8 mouse cellular contexts compared by ENCODE assay signal in genomic region chr15:79927637-79928122, GRCm38 (mm10). TPM values are rescaled to one million over a fixed set of nuclear protein-coding genes. Genes with fewer than 3 reads are reported as not detected.
DNase-seq lines count a peak whose midpoint lies in the region; ATAC-seq and TF ChIP-seq lines count a peak whose summit lies in the region.

No protein-coding gene starts in this region.

- H3K36me3 ChIP-seq in hindbrain, embryonic 10.5 days = no peaks in the 10 kb centered on the region
- no peaks in the 10 kb centered on the region for H3K36me3 ChIP-seq in lung, embryonic 16.5 days (ENCODE audit: control insufficient read depth, insufficient read depth, low read length)
- no peaks in the 10 kb centered on the region for H3K36me3 ChIP-seq in thymus, adult 2 months (ENCODE audit: control insufficient read depth, insufficient read depth, low read length)

- no peak for TF ChIP-seq CTCF in thymus, adult 2 months (IDR thresholded peaks at IDR 0.05; ENCODE audit: borderline replicate concordance, control insufficient read depth, extremely low read depth, insufficient read depth, low read length, poor library complexity)

- peak overlapping the region; percentile 70 for H3K4me3 ChIP-seq in hindbrain, embryonic 10.5 days
- H3K4me3 ChIP-seq in lung, embryonic 16.5 days (ENCODE audit: low read length) = peak overlapping the region; percentile 69
- H3K4me3 ChIP-seq in thymus, adult 2 months (ENCODE audit: control insufficient read depth, insufficient read depth, low read length) = peak overlapping the region; percentile 57

- peak; percentile 77 for ATAC-seq in frontal cortex, adult (ENCODE audit: low TSS enrichment)
- peak; percentile 87 for ATAC-seq in lung, embryonic 16.5 days (ENCODE audit: low read depth)

- WGBS in hindbrain, embryonic 10.5 days = under 1% methylated on average over 29 of the region's 29 CpGs
- WGBS in lung, embryonic 16.5 days = under 1% methylated on average over 29 of the region's 29 CpGs
- WGBS in thymus, adult 2 months = 1% methylated on average over 29 of the region's 29 CpGs

- H3K27ac ChIP-seq in hindbrain, embryonic 10.5 days = peak overlapping the region; percentile 81
- H3K27ac ChIP-seq in lung, embryonic 16.5 days (ENCODE audit: low read length) = peak overlapping the region; percentile 50; the same call in 1 of the 2 replicates
- H3K27ac ChIP-seq in thymus, adult 2 months (ENCODE audit: control insufficient read depth, insufficient read depth, low read length) = peak overlapping the region; percentile 92

- H3K4me2 ChIP-seq in lung, embryonic 16.5 days (ENCODE audit: low read depth, low read length) = peak overlapping the region; percentile 86

- H3K9ac ChIP-seq in lung, embryonic 16.5 days (ENCODE audit: low read length) = peak overlapping the region; percentile 78

- no peaks in the 10 kb centered on the region for H3K9me3 ChIP-seq in hindbrain, embryonic 10.5 days
- H3K9me3 ChIP-seq in lung, embryonic 16.5 days (ENCODE audit: control insufficient read depth, low read length) = no peaks in the 10 kb centered on the region

- peaks cover 45% of the 10 kb centered on the region for H3K27me3 ChIP-seq in hindbrain, embryonic 10.5 days (ENCODE audit: insufficient read depth, poor library complexity, severe bottlenecking)
- peaks cover 3% of the 10 kb centered on the region; the same call in 1 of the 2 replicates for H3K27me3 ChIP-seq in lung, embryonic 16.5 days (ENCODE audit: control insufficient read depth, insufficient read depth, low read depth, low read length)
- no peaks in the 10 kb centered on the region for H3K27me3 ChIP-seq in thymus, adult 2 months (ENCODE audit: control insufficient read depth, insufficient read depth, low read length)

- H3K4me1 ChIP-seq in hindbrain, embryonic 10.5 days (replicated peaks) = peaks cover 35% of the 10 kb centered on the region
- peaks cover 14% of the 10 kb centered on the region; the same call in 1 of the 2 replicates for H3K4me1 ChIP-seq in lung, embryonic 16.5 days (replicated peaks; ENCODE audit: control insufficient read depth, insufficient read depth, low read length)
- peaks cover 34% of the 10 kb centered on the region for H3K4me1 ChIP-seq in thymus, adult 2 months (replicated peaks; ENCODE audit: control insufficient read depth, insufficient read depth, low read length)

- peak; percentile 95 for TF ChIP-seq POLR2A in thymus, adult 2 months (IDR thresholded peaks at IDR 0.05; ENCODE audit: control insufficient read depth, extremely low read depth, insufficient read depth, low read length, poor library complexity)

- DNase-seq in Muller cell, postnatal 12 days (ENCODE audit: inconsistent ontology term) = peak; percentile 83
- peak; percentile 94 for DNase-seq in cerebellum, adult 9-11 months
- DNase-seq in hindbrain, embryonic 10.5 days (ENCODE audit: low spot score) = peak; percentile 84
- DNase-seq in layer of hippocampus, adult 9-11 months = peak; percentile 97
- peak; percentile 93 for DNase-seq in ovary, adult 18-20 months (ENCODE audit: low spot score)
- peak; percentile 97 for DNase-seq in thymus, adult 2 months

RNA-seq across cellular contexts. Expression of gene Apobec3, which starts 36.2 kb away (rescaled TPM):
- 6.9 and 9.0 TPM in 2 replicates for polyA plus RNA-seq in hindbrain, embryonic 10.5 days (2016; fragmentation: Nextera tagmentation; extraction: Ambion mirVana)
- polyA plus RNA-seq in lung, embryonic 16.5 days (2015; fragmentation: Nextera tagmentation; extraction: Ambion mirVana) = 43.2 and 52.8 TPM in 2 replicates
- 92.3 and 98.5 TPM in 2 replicates for polyA plus RNA-seq in thymus, adult 2 months (2012; rRNA removed)

RNA-seq across cellular contexts. Expression of gene Cbx7, which starts 43.2 kb away (rescaled TPM):
- 2.4 and 2.9 TPM in 2 replicates for polyA plus RNA-seq in hindbrain, embryonic 10.5 days (2016; fragmentation: Nextera tagmentation; extraction: Ambion mirVana)
- polyA plus RNA-seq in lung, embryonic 16.5 days (2015; fragmentation: Nextera tagmentation; extraction: Ambion mirVana) = 3.1 and 4.3 TPM in 2 replicates
- polyA plus RNA-seq in thymus, adult 2 months (2012; rRNA removed) = 61.9 and 72.6 TPM in 2 replicates

Comparison
In these comparisons a context has a peak if more than half of its experiments do, and no peak if none do; other contexts are left out.
1. Peak in every context shown above with its lines: DNase-seq, ATAC-seq, H3K4me3 ChIP-seq and H3K27ac ChIP-seq.
2. RNA of gene Cbx7, which starts 43.2 kb away (polyA plus RNA-seq): 61.9 to 72.6 TPM in thymus, adult 2 months; 3.1 to 4.3 TPM in lung, embryonic 16.5 days and 2.4 to 2.9 TPM in hindbrain, embryonic 10.5 days; every median in the first group is over 10 times any median in the second.